Mouse (Mus musculus): ENCODE measurements around the gene Gatad2a.

The Gatad2a gene

DNA sequence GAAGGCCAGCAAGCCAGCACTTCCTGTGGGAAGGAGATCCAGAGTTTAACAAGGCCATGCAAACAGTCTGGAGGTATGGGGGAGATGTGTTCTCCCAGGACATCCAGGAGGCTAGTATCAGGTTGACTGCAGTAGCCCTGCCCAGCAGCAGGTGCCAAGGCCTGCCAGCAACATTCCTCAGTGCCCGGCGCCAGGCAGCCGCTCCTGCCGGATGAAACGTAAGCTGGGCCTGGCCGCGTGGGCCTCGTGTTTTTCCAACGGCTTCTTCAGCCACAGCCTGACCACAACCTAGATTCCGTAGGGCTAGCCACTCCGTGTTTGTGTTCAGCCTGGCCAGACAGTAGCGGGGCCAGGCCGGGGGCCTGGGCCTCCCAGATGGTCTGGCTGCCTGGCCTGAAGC is 121.5 kb downstream of the Gatad2a start:
- no peak for DNase-seq (ENCODE audit: low spot score in 2 of 2)

DNA sequence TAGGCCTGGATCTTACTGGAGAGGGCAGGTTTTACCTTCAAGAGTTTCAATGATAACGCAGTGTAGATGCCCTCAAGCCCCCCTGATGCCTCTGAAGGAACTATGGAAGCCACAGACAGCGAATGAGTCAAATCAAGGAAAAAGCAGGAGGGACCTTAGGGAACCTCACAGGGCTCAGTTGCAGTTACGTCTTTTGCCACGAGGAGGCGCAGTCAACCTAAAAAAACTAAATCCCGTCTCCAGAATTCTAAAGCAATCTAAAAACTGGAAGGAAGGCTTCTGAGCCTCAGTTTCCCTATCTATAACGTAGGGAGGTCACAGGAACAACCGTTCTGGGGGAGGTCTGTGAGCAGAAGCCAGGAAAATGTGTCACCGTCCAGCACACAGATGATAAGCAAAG is 122.0 kb downstream of the Gatad2a start:
- DNase-seq (ENCODE audit: low spot score in 2 of 2), result peak; percentile 58 to 62

DNA sequence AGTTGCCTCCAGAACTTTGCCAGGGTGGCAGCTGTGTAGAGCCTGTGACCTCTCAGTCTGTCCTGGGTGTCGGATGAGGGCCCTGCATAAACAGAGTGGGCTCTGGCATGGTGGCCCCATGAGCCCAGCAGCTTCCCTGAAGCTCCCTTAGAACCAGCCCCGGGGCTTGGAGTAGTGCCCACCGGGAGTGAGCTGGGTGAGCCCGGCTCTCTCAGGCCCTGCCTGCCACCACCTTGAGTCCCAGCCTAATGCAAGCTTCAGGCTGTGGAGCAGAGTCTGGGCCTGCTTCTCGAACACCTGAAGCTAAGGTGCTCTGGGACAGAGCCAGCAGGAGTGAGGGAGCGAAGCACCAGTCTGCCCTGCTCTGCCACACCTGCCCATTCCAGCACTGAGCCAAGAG is 125.3 kb downstream of the Gatad2a start:
- DNase-seq (ENCODE audit: low spot score in 2 of 2), result no peak

DNA sequence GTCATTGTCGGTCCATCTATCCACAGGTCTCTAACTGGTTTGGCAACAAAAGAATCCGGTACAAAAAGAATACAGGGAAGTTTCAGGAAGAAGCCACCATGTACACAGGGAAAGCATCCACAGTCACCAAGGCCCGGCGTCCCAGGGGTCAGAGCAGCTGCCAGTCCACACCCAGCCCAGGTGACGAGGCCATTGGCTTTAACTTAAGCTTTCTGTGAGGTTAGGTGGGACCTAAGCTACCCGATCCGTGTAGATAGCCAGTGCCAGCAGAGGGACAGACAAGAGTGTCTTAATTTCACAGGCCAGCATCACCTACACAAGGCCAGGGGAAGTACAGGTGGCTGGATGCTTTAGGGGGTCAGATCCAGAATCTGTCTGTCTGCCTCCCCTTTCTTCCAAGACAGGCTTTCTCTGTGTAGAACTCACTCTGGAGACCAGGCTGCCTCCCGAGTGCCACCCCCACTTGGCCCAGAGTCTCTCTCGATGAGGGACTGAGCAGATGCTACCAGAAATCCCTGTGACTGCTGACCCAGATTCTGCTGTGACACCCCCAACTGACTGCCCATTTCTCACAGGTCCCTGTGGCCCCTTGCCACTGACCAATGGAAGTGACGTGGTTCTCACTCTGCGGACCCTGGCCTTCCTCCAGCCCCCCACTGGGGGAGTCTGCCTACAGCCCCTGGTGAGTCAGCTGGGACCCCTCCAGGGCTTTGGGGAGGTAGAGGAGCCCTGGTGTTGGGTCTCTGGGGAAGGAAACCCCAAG is 126.0 kb downstream of the Gatad2a start:
- no peak for DNase-seq (ENCODE audit: low spot score in 2 of 2)

DNA sequence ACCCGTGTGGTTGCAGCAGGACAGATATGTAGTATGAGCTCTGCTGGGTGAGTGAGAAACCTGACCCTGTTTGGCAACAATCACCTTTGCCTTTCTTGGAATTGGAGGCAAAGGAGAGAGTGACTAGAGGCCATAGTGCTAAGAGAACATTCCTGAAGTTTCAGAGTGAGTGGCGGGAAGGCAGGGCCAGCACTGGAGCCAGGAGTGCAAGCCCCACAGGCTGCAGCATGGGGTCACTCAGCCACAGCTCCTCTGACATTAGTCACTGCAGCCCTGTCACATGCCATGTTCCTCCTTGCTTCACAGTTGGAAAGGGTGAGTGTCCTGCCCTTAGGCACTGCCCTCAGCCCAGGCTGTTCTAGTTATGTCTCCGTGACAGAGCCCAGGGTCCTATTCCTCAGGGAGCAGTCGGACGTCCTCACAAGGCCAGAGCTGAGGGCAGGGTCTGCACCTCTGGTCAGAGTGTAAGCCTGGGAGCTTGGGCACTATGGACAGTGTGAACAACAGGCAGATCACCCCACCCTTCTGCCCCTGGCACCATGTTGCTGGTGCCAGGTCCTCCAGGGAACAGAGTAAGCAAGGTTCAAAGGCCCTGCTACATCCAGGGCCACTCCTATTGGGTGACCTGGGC is 128.4 kb downstream of the Gatad2a start:
- no peak for DNase-seq (ENCODE audit: low spot score in 2 of 2)

DNA sequence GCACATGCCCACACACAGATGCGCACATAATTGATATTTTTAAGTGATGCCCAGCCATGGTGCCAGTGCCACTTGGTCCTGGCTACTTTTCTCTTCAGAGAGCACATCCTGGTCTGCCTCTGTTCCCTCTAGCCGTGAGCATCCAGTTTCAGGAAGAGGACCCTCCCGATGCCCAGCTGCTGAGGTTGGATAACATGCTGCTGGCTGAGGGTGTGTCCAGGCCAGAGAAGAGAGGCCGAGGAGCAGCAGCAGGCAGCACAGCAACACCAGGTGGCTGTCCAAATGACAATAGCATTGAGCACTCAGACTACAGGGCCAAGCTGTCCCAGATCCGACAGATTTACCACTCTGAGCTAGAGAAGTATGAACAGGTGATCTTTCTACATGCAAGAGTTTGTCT is 132.0 kb downstream of the Gatad2a start:
- DNase-seq (ENCODE audit: low spot score in 2 of 2), result no peak

DNA sequence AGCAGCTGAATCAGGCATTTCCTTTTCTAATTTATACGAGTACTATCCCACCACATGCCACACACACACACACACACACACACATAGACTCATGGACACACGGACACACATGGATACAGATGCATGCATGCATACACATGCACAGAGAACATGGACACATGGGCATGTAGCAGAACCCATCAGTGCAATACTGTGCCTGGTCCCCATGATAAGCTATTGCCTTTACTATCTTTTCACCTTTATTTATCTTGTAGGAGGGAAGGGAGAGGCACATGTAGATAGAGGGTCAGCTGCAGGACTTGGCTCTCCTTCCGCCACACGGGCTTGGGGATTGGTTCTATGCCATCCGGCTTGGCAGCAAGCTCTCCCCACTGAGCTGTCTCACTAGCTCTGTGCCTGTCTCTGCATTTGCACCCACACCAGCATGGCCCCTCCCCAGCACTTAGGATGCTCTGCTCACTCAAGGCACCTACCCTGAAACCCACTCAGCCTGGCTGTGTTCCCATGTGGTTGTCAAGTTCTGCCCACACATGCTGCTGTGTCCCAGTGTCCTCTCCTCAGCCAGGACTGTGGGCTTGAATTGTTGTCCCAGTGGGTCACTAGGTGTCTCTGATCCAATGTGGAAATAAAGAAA is 132.7 kb downstream of the Gatad2a start:
- DNase-seq (ENCODE audit: low spot score in 2 of 2), result no peak

DNA sequence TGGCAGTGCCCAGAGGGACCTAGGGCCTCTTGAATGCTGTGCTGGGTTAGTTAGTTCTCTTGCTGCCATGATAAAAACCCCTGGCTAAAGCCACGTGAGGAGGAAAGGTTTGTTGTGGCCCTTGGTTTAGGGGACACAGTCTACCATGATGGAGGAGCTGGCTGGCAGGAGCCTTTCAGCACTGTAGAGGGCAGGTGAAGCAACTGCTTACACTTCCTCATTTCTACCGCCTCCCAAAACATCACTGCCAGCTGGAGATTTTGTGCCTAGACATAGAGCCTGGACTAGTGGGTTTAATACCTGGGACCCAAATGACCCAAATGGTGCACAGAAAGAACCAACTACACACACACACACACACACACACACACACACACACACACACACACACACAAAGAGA is 134.9 kb downstream of the Gatad2a start:
- DNase-seq (ENCODE audit: low spot score in 2 of 2), result no peak

DNA sequence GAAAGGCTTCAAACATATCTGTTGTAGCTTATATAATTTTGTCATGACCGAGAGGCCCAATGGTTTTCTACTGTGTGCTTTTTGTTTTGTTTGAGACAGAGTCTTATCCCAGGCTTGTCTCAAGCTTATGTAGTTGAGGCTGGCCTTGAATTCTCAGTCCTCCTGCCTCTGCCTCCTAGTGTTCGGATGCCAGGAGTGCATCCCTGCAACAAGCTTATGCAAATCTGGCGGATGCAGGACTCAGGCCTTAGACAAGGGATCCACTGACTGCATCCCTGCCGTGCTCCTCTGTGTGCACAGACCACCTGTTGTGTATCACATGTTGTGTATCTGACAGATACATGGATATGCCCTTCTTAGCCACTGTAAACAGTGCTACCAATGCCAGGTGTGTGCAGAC is 135.4 kb downstream of the Gatad2a start:
- no peak for DNase-seq (ENCODE audit: low spot score in 2 of 2)
